ENCODE assay signal across 1 mouse cellular context in genomic region chr10:88372945-88373344, GRCm38 (mm10). TPM values are rescaled to one million over a fixed set of nuclear protein-coding genes. Genes with fewer than 3 reads are reported as not detected.
"Had no signal": no experiment of that assay in that cellular context is flagged by ENCODE, and none has a peak within 500 bp of the region (broad histone marks: within the 10 kb centered on the region; RNA-seq: fewer than 3 reads in every experiment).

No protein-coding gene starts in this region.

RNA-seq across cellular contexts. Expression of gene Dram1, which starts 5.9 kb away (rescaled TPM):
- polyA plus RNA-seq: erythroblast, embryonic 14.5 days had no signal
